Comparison of ENCODE assay signal across 8 mouse cellular contexts in the genomic region with DNA sequence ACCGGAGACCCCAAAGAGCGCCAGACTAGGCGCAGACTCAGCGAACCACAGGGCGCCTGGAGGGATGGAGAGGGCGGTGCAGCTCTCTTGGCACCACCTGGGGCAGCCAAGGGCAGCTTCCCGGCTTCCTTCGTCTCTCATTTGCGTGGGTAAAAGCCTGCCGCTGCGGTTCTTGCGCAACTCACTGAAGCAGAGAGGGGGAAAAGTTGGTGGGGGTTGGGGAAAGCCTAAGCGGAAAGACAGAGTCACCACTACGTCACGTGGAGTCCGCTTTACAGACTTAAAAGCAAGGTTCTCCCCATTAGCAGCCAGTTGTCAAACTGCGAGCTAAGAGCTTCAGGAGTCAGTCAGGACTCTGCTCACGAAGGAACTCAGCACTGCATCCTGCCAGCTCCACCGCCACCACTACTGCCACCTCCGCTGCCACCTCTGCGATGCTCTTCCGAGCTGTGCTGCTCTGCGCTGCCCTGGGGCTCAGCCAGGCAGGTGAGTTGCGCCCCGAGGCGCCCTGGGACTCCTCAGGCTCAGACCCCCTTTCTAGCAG. TPM values are rescaled to one million over a fixed set of nuclear protein-coding genes. Genes with fewer than 3 reads are reported as not detected.
DNase-seq lines count a peak whose midpoint lies in the region; ATAC-seq and TF ChIP-seq lines count a peak whose summit lies in the region.

A gene (plus strand): TSS at position 242 of the 544 bp plus-strand sequence.

- DNase-seq in adipocyte (ENCODE audit: low spot score), result peak; percentile 17
- peak; percentile 14 for DNase-seq in embryo, embryonic 11.5 days (ENCODE audit: low read depth, low spot score)
- DNase-seq in heart, adult 18-20 months, result peak; percentile 68 to 70
- peak; percentile 35 for DNase-seq in kidney, adult 2 months
- peak; percentile 2 for DNase-seq in splenic B cell, adult 2 months (ENCODE audit: low read depth, low spot score)
- DNase-seq in spleen, postnatal 4 days (ENCODE audit: low spot score in 2 of 2), result no peak

- H3K27ac ChIP-seq in kidney, adult 2 months (ENCODE audit: insufficient read depth, low read depth, low read length), result no peak within 1 kb of the TSS
- H3K27ac ChIP-seq in limb, embryonic 15.5 days, result no peak within 1 kb of the TSS
- no peak within 1 kb of the TSS for H3K27ac ChIP-seq in midbrain, embryonic 15.5 days

- H3K4me2 ChIP-seq in limb, embryonic 15.5 days, result peak within 1 kb of the TSS; percentile 80
- peak within 1 kb of the TSS; percentile 90 for H3K4me2 ChIP-seq in midbrain, embryonic 15.5 days

- no peak for TF ChIP-seq POLR2A in kidney, adult 2 months (IDR thresholded peaks at IDR 0.05; ENCODE audit: low read depth, low read length)

- no peaks in the 10 kb centered on the region for H3K36me3 ChIP-seq in kidney, adult 2 months (ENCODE audit: control insufficient read depth, insufficient read depth, low read length)
- no peaks in the 10 kb centered on the region for H3K36me3 ChIP-seq in limb, embryonic 15.5 days
- H3K36me3 ChIP-seq in midbrain, embryonic 15.5 days (replicated peaks), result no peaks in the 10 kb centered on the region
- H3K36me3 ChIP-seq in splenic B cell, adult 2 months (ENCODE audit: control insufficient read depth, insufficient read depth, low read length, poor library complexity, severe bottlenecking), result no peaks in the 10 kb centered on the region

- no peaks in the 10 kb centered on the region for H3K27me3 ChIP-seq in kidney, adult 2 months (replicated peaks; ENCODE audit: control insufficient read depth, insufficient read depth, low read length)
- H3K27me3 ChIP-seq in limb, embryonic 15.5 days, result no peaks in the 10 kb centered on the region
- no peaks in the 10 kb centered on the region for H3K27me3 ChIP-seq in midbrain, embryonic 15.5 days (replicated peaks)
- no peaks in the 10 kb centered on the region for H3K27me3 ChIP-seq in splenic B cell, adult 2 months (ENCODE audit: control insufficient read depth, insufficient read depth, low read length, poor library complexity, severe bottlenecking)

- H3K4me1 ChIP-seq in kidney, adult 2 months (ENCODE audit: control insufficient read depth, insufficient read depth, low read length), result no peaks in the 10 kb centered on the region
- peaks cover 11% of the 10 kb centered on the region for H3K4me1 ChIP-seq in limb, embryonic 15.5 days
- H3K4me1 ChIP-seq in midbrain, embryonic 15.5 days, result peaks cover 7% of the 10 kb centered on the region

- peak within 1 kb of the TSS; percentile 48 for H3K4me3 ChIP-seq in kidney, adult 2 months (ENCODE audit: insufficient read depth, low read depth, low read length)
- H3K4me3 ChIP-seq in limb, embryonic 15.5 days, result peak within 1 kb of the TSS; percentile 47
- peak within 1 kb of the TSS; percentile 50 for H3K4me3 ChIP-seq in midbrain, embryonic 15.5 days

- H3K9ac ChIP-seq in limb, embryonic 15.5 days, result peak within 1 kb of the TSS; percentile 26; the same call in 1 of the 2 replicates
- H3K9ac ChIP-seq in midbrain, embryonic 15.5 days, result peak within 1 kb of the TSS; percentile 40

- TF ChIP-seq CTCF in kidney, adult 2 months (conservative IDR thresholded peaks at IDR 0.05; ENCODE audit: insufficient read depth, insufficient read length, low read depth, low read length), result no peak

- 2% methylated on average over 26 of the region's 26 CpGs for WGBS in kidney, adult 2 months
- WGBS in limb, embryonic 15.5 days, result under 1% methylated on average over 26 of the region's 26 CpGs
- 1% methylated on average over 26 of the region's 26 CpGs for WGBS in midbrain, embryonic 15.5 days

- no peaks in the 10 kb centered on the region for H3K9me3 ChIP-seq in limb, embryonic 15.5 days
- H3K9me3 ChIP-seq in midbrain, embryonic 15.5 days, result no peaks in the 10 kb centered on the region

- ATAC-seq in limb, embryonic 15.5 days (ENCODE audit: insufficient number of reproducible peaks, low FRiP score, low TSS enrichment, low read depth), result 0 out of 2 replicates have a peak, but pooled peaks have one; percentile 63
- ATAC-seq in midbrain, embryonic 15.5 days (replicated peaks), result peak; percentile 93

RNA-seq across cellular contexts. Expression of the gene that starts here (rescaled TPM):
- total RNA-seq in heart, adult 18-20 months (2021), result under 1 TPM; 0.52 to 0.69 TPM
- polyA plus RNA-seq in kidney, adult 2 months (2012; rRNA removed), result 0.29 and 0.33 TPM in 2 replicates
- polyA plus RNA-seq in limb, embryonic 15.5 days (2015; fragmentation: Nextera tagmentation; extraction: Ambion mirVana), result 0.31 and 0.77 TPM in 2 replicates
- polyA plus RNA-seq in midbrain, embryonic 15.5 days (2015; fragmentation: Nextera tagmentation; extraction: Ambion mirVana), result 0.04 and 0.12 TPM in 2 replicates

Comparison
In these comparisons a context has a peak if more than half of its experiments do, and no peak if none do; other contexts are left out.
1. Peak in DNase-seq in heart, adult 18-20 months; RNA of the gene not detected or under 1 TPM.
2. Peak in DNase-seq and H3K4me3 ChIP-seq in kidney, adult 2 months; RNA of the gene not detected or under 1 TPM.
3. Peak in ATAC-seq, H3K4me3 ChIP-seq, H3K9ac ChIP-seq and H3K4me2 ChIP-seq in limb, embryonic 15.5 days; RNA of the gene not detected or under 1 TPM.
4. Peak in ATAC-seq, H3K4me3 ChIP-seq, H3K9ac ChIP-seq and H3K4me2 ChIP-seq in midbrain, embryonic 15.5 days; RNA of the gene not detected or under 1 TPM.
5. DNase-seq: peak in adipocyte (single experiment), embryo, embryonic 11.5 days (single experiment) and splenic B cell, adult 2 months (single experiment); none in spleen, postnatal 4 days (0 of 2).
6. Peak in every context shown above with its lines, with median percentiles within 50 percentile points of each other: H3K4me3 ChIP-seq.